Mouse (Mus musculus): ENCODE data around the gene Nudt14. TPM values are rescaled to one million over a fixed set of nuclear protein-coding genes. Genes with fewer than 3 reads are reported as not detected.

Gene Nudt14
- polyA plus RNA-seq, 1 experiment from 2014 or later: 59.2 TPM

DNA sequence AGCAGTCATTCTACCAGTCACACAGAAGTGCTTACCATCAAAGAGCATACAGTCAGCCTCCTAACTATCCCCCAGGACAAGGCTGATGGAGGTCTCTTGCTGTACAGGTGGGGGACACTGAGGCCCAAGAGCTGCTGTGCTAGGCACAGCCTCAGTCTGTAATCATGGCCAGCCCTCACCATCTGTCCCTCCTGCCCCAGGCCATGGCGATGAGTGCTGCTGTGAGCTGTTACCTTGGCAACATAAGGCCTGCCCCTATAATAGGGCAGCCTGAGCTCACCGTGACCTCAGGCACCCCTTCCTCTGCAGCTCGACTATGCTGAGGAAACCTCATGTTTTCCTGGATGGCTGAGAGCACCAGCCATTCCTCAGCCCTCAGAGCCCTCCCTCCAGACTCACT is 19.4 kb downstream of the Nudt14 start:
- Histone ChIP-seq H3K27ac (no peak overlapping the region), H3K36me3 (peaks cover 30% of the 10 kb centered on the region), H3K4me2 (no peak overlapping the region), H3K4me1 (replicated peaks) (peaks cover 72% of the 10 kb centered on the region), H3K9me3 (no peaks in the 10 kb centered on the region), H3K4me3 (no peak overlapping the region), H3K27me3 (peaks cover 11% of the 10 kb centered on the region), H3K9ac (peak overlapping the region; percentile 53; the same call in 1 of the 2 replicates)
- no peak for ATAC-seq (ENCODE audit: low FRiP score)
- 19% methylated on average over 3 of the region's 3 CpGs for WGBS

DNA sequence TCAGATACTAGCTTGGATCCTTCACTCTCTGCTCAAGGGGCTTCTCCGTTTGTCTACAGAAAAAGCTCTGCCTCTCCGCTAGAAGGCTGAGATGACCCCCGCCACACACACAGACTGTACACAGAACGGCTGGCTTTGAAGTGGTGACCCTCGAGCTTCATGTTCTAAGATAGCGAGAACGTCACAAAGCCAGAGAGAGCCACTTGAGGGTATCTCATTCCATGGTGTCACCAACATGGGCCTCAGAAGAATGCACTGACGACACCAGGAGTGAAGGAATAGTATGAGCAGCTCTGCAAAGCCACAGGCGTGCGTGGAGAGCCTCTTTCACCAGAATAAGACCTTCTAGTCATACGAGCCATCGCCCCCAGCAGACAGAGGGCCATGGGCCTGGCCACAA is 20.4 kb downstream of the Nudt14 start:
- Histone ChIP-seq H3K36me3 (peaks cover 36% of the 10 kb centered on the region), H3K4me2 (no peak overlapping the region), H3K4me3 (no peak overlapping the region), H3K4me1 (replicated peaks) (peaks cover 71% of the 10 kb centered on the region), H3K9me3 (no peaks in the 10 kb centered on the region), H3K27me3 (0 out of 2 replicates have a peak, but pooled peaks cover 3% of the 10 kb centered on the region), H3K27ac (no peak overlapping the region; the same call in 1 of the 2 replicates), H3K9ac (no peak overlapping the region)
- ATAC-seq (ENCODE audit: low FRiP score): no peak
- 87% methylated on average over 12 of the region's 12 CpGs for WGBS

DNA sequence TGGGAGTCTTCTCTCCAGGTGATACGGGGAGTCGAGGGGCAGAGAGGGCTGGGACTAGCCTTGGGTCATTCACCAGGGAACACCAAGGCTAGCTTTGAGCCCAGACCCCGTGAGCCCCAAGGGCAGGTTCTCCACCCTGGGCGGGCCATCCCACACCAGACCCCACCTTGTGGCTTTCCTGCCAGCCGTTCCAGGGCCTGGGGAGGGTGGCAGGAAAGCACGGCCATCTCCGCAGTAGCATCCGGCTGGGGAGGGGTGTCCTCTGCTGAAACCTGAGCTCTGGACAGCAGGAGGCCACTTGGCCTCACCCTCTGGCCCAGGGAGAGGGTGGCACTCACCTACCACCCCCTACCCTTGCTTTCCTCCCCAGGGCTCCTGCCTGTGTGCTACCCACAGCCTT is 24.0 kb downstream of the Nudt14 start:
- no peak overlapping the region for H3K4me3 ChIP-seq
- no peak overlapping the region for H3K27ac ChIP-seq
- H3K27me3 ChIP-seq: no peaks in the 10 kb centered on the region
- H3K9ac ChIP-seq: no peak overlapping the region
- H3K4me1 ChIP-seq (replicated peaks): peaks cover 57% of the 10 kb centered on the region
- 61% methylated on average over 8 of the region's 8 CpGs for WGBS
- H3K9me3 ChIP-seq: no peaks in the 10 kb centered on the region
- H3K36me3 ChIP-seq: peaks cover 72% of the 10 kb centered on the region
- ATAC-seq (ENCODE audit: low FRiP score): no peak
- H3K4me2 ChIP-seq: no peak overlapping the region

DNA sequence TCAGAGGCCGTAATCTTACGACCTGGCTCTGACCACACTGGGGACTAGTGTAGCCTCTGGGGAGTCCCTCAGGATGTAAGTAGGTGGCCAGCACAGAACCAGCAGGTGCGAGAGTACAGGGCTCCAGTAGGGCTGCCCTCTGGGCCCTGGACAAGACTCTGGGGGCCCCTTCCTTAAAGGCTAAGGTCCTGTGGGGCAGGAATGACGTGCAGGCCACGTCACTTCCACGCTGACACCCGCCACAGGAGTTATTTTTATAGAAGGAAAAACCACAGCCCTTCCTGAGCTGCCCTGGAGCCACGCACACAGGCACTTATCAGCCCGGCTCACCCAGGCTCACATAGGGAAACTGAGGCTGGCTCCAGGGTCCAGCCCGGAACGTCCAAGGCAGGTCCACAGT is 24.4 kb downstream of the Nudt14 start:
- Histone ChIP-seq H3K27me3 (no peaks in the 10 kb centered on the region), H3K4me1 (replicated peaks) (peaks cover 52% of the 10 kb centered on the region), H3K36me3 (peaks cover 76% of the 10 kb centered on the region), H3K4me3 (no peak overlapping the region), H3K9ac (no peak overlapping the region), H3K9me3 (no peaks in the 10 kb centered on the region), H3K4me2 (no peak overlapping the region), H3K27ac (no peak overlapping the region)
- no peak for ATAC-seq (ENCODE audit: low FRiP score)
- 80% methylated on average over 10 of the region's 11 CpGs for WGBS

DNA sequence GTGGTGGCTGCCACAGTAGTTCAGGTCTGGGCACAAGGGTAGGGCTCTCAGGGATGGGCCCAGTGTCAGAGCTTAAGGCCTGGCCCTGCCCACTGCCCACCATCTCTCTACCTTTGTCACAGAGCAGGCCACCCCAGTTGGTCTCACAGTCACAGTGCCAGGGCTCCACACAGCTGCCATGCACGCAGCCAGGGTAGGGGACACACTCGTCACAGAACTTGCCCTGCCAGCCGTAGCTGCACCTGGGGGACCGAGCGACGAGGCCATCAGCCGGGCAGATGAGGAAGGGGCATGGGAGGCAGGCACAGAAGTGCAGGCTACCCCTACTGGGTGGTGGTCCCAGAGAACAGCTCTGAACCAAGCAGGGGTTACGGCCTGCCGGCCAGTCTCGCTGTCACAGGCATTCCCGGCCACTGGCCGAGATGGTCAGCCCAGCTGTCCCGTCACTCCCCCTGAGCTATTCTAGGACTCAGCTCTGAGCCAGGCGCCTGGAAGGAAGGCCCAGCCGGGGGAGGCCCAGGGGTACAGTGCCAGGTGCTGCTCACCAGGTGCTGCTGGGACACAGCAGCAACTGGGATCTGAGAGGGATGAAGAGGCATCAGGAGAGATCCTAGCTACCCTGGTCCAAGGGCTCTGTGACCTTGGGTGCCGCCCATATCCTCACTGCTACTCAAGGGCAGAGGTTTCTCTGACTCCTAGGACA is 25.1 kb downstream of the Nudt14 start:
- no peak for ATAC-seq (ENCODE audit: low FRiP score)
- Histone ChIP-seq H3K27ac (peak overlapping the region; percentile 18; the same call in 1 of the 2 replicates), H3K9me3 (no peaks in the 10 kb centered on the region), H3K4me1 (replicated peaks) (peaks cover 46% of the 10 kb centered on the region), H3K9ac (no peak overlapping the region), H3K36me3 (peaks cover 76% of the 10 kb centered on the region), H3K4me3 (no peak overlapping the region), H3K4me2 (no peak overlapping the region), H3K27me3 (no peaks in the 10 kb centered on the region)
- 80% methylated on average over 16 of the region's 16 CpGs for WGBS

DNA sequence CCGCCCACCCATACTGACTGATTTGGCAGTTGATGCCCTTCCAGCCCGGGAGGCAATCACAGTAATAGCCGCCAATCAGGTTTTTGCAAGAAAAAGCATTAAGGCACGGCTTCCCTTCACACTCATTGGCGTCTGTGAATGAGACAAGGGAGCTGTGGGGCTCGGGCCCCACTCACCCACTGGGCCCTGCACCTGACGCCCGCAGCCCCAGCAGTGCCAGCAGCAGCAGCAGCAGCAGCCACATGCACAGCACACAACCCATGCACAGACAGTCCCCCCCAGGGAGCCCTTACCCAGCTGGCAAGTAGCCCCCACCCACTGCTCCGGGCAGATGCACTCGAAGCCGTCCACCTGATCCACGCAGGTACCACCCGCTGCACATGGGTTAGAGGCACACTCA is 26.3 kb downstream of the Nudt14 start:
- 55% methylated on average over 13 of the region's 13 CpGs for WGBS
- peak overlapping the region; percentile 30; the same call in 1 of the 2 replicates for H3K27ac ChIP-seq
- no peak overlapping the region for H3K4me2 ChIP-seq
- H3K27me3 ChIP-seq: no peaks in the 10 kb centered on the region
- no peak overlapping the region for H3K9ac ChIP-seq
- peak; percentile 14; the same call in 1 of the 2 replicates for ATAC-seq (ENCODE audit: low FRiP score)
- no peaks in the 10 kb centered on the region for H3K9me3 ChIP-seq
- H3K4me3 ChIP-seq: no peak overlapping the region
- H3K36me3 ChIP-seq: peaks cover 88% of the 10 kb centered on the region
- peaks cover 38% of the 10 kb centered on the region for H3K4me1 ChIP-seq (replicated peaks)

DNA sequence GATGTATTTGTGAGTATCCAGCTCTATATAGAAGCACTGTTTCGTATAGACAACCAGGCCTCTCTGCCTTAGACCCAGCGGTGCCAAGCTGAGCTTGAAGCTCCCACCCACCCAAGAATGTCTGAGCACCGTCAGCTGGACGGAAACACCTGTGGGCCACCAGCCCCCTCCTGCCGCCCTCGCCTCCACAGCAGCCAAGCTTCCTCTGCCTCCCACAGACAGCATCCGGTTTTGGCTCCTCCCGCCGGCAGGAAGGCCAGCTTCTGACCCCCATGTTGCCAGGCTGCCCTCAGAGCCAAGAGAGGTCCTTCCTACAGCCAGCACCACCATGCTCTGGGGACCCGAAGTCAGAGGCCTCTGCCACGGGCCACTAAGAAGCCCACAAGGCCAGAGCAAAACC is 27.4 kb downstream of the Nudt14 start:
- no peaks in the 10 kb centered on the region for H3K27me3 ChIP-seq
- peaks cover 32% of the 10 kb centered on the region for H3K4me1 ChIP-seq (replicated peaks)
- no peak overlapping the region for H3K4me3 ChIP-seq
- no peak overlapping the region for H3K27ac ChIP-seq
- H3K4me2 ChIP-seq: no peak overlapping the region
- WGBS: 83% methylated on average over 11 of the region's 11 CpGs
- H3K9ac ChIP-seq: no peak overlapping the region
- peaks cover 89% of the 10 kb centered on the region for H3K36me3 ChIP-seq
- H3K9me3 ChIP-seq: no peaks in the 10 kb centered on the region
- no peak for ATAC-seq (ENCODE audit: low FRiP score)

DNA sequence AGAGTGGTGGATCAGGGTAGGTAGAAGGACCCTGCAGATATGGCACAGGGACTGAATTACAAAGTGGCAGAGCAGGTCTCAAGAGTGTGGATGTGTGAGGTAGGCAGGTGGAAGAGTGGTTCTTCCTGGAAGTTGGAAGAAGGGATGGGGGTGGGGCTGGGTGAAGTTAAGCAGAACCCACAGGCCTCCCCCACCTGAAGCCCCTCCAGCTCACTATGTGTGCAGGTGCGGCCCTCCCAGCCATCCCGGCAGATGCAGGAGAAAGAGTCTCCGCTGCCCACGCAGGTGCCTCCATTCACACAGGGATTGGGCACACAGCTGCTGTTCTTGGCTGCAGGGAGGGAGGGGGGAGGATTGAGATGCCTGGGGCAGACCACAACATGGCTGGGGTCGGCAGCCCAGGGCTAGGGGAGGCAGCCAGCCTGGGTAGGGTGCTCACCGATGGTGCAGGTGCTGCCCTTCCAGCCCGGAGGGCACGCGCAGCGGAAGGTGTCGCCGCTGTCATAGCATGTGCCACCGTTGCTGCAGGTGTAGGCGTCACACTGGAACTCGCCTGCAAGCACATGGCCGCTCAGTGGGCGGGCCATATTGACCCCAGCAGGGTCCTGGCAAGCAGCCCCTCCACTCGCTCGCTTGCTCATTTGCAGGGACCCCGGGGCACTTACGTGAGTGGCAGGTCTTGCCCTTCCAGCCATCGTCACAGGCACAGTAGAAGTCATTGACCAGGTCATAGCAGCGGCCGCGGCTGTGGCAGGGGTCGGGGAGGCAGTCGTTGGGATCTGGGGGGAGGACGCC is 28.8 kb downstream of the Nudt14 start:
- peaks cover 95% of the 10 kb centered on the region for H3K36me3 ChIP-seq
- H3K4me2 ChIP-seq: no peak overlapping the region
- no peaks in the 10 kb centered on the region for H3K27me3 ChIP-seq
- 87% methylated on average over 28 of the region's 28 CpGs for WGBS
- H3K9me3 ChIP-seq: no peaks in the 10 kb centered on the region
- H3K9ac ChIP-seq: no peak overlapping the region
- peaks cover 28% of the 10 kb centered on the region for H3K4me1 ChIP-seq (replicated peaks)
- H3K27ac ChIP-seq: no peak overlapping the region
- H3K4me3 ChIP-seq: no peak overlapping the region
- no peak for ATAC-seq (ENCODE audit: low FRiP score)

DNA sequence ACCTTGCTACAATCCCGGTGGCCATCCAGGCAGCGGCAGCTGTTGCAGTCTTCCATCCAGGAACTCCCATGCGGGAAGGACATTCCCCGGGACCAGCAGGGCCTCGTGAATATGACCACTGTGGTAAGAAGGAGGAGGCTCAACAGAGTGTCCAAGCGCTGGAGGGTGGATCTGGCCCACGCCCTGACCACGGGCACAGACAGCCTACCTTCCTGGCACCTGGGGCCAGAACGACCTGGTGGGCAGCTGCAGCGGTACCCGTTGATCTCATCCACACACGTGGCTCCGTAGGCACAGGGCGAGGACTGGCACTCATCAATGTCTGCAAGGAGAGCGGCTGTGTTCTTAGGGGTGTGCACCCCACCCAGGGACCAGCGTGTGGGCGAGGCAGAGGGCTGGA is 30.2 kb downstream of the Nudt14 start:
- ATAC-seq (ENCODE audit: low FRiP score): no peak
- 88% methylated on average over 17 of the region's 17 CpGs for WGBS
- H3K4me3 ChIP-seq: no peak overlapping the region

DNA sequence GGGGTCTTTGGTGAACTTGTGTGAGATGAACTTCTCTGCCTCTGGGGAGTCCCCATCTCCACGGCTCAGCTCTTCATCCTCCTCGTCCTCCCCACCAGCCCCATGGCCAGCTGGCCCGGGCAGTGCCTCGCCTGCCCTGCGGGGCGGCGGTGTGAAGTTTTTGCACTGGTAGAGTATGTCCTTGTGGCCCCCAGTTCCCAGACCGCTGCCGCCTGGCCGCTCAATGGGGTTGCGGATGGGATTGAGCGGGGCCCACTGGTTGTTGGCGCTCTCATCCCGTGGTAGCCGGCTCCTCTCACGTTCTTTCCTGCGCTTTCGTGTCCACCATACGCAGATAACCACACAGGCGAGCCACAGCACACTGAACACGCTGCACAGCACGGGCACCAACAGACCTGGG is 32.9 kb downstream of the Nudt14 start:
- H3K4me1 ChIP-seq (replicated peaks): 0 out of 2 replicates have a peak, but pooled peaks cover under 1% of the 10 kb centered on the region
- no peak overlapping the region for H3K9ac ChIP-seq
- H3K27ac ChIP-seq: no peak overlapping the region
- H3K9me3 ChIP-seq: no peaks in the 10 kb centered on the region
- H3K36me3 ChIP-seq: peaks cover 92% of the 10 kb centered on the region
- ATAC-seq (ENCODE audit: low FRiP score): no peak
- no peak overlapping the region for H3K4me3 ChIP-seq
- no peaks in the 10 kb centered on the region for H3K27me3 ChIP-seq
- 95% methylated on average over 22 of the region's 22 CpGs for WGBS
- H3K4me2 ChIP-seq: no peak overlapping the region

More for the DNA sequence above, 30.2 kb downstream of the Nudt14 start:
- Histone ChIP-seq H3K9me3 (no peaks in the 10 kb centered on the region), H3K27ac (no peak overlapping the region), H3K36me3 (peaks cover 95% of the 10 kb centered on the region), H3K9ac (no peak overlapping the region), H3K4me1 (replicated peaks) (peaks cover 20% of the 10 kb centered on the region), H3K27me3 (no peaks in the 10 kb centered on the region), H3K4me2 (no peak overlapping the region)

DNA sequence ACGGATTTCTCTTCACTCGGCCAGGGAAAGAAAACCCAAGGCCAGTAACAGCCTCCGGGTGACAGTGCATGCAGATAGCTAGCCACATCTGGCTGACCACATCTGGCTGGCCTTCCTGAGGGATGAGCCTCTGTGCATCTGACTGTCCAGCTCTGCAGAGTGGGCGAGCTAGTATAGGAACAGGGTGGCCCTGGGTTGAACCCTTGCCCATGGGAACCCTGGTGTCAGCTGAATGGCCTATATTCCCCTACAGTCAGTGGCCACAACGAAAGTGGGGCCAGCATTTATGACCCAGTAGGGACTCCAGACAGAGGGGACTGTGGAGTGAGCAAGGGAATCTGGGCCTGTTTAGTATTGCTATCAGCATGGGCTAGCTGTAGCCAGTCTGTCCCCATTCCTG is 36.9 kb downstream of the Nudt14 start:
- Histone ChIP-seq H3K4me3 (no peak overlapping the region), H3K9ac (no peak overlapping the region), H3K4me2 (no peak overlapping the region), H3K4me1 (replicated peaks) (0 out of 2 replicates have a peak, but pooled peaks cover 5% of the 10 kb centered on the region), H3K27ac (no peak overlapping the region), H3K27me3 (no peaks in the 10 kb centered on the region), H3K36me3 (peaks cover 54% of the 10 kb centered on the region), H3K9me3 (no peaks in the 10 kb centered on the region)
- no peak for ATAC-seq (ENCODE audit: low FRiP score)
- WGBS: 88% methylated on average over 5 of the region's 5 CpGs

DNA sequence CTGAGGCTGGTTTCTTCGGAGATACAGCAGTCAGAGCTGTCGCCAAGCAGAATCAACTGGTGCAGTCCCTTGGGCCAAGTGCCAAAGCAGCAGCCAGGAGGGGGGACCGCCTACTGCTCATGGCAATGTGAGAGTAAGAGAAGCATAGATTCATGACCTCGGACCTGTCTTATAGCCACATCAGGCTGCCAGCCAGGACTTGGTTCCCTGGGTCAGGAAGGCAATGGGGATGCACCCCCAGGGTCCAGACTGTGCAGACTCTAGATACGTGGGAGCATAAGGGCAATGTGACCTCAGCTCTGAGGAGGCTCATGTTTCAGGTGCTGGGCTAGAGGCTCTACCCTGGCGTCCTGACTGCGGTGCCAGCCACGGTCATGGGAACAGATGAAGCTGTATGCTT is 38.0 kb downstream of the Nudt14 start:
- WGBS: 73% methylated on average over 8 of the region's 8 CpGs
- Histone ChIP-seq H3K9me3 (no peaks in the 10 kb centered on the region), H3K4me3 (no peak overlapping the region), H3K27ac (no peak overlapping the region), H3K4me1 (replicated peaks) (0 out of 2 replicates have a peak, but pooled peaks cover 5% of the 10 kb centered on the region), H3K27me3 (no peaks in the 10 kb centered on the region), H3K4me2 (no peak overlapping the region), H3K36me3 (peaks cover 44% of the 10 kb centered on the region), H3K9ac (no peak overlapping the region)
- ATAC-seq (ENCODE audit: low FRiP score): no peak

All from hindbrain, embryonic 13.5 days (tissue).